Mouse (Mus musculus): ENCODE measurements at regions not wholly inside any gene's neighbourhood (a gene's known extent, or its start where the extent isn't known, plus 50 kb on each side); places are given as distances from the start of the nearest gene placed in this dataset.

DNA sequence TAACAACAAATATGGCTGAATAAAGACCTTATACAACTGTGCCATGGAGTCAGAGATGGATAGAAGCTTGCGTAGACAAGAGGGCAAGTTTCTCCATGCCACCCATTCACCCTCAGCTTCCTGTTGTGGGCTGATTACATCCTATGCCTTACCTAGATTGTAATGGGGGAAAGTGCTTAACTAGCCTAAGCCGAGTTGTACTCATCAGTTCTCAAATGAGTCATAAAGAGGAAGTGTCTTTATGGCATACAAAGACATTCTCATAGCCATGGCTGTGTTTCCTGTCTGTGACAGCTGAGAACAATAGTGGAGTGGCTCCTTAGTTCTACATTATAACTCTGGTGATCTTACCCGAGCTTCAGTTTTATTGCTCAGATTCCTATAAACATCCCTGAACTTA lies 124.3 kb downstream of the Btc start:
- H3K27ac ChIP-seq: no peak overlapping the region
- no peak overlapping the region for H3K9ac ChIP-seq (replicated peaks; ENCODE audit: low read length)
- TF ChIP-seq CTCF (IDR thresholded peaks at IDR 0.05; ENCODE audit: low read depth): no peak
- H3K36me3 ChIP-seq (ENCODE audit: insufficient read depth, low read length): no peaks in the 10 kb centered on the region
- no peaks in the 10 kb centered on the region for H3K27me3 ChIP-seq (ENCODE audit: insufficient read depth, low read length)
- H3K9me3 ChIP-seq (ENCODE audit: low read length): no peaks in the 10 kb centered on the region
- WGBS: 86% methylated on average over 3 of the region's 3 CpGs
- no peak overlapping the region for H3K4me3 ChIP-seq (ENCODE audit: low read length)
- ATAC-seq (no peak), DNase-seq (ENCODE audit: low spot score) (no peak)
- H3K4me2 ChIP-seq (ENCODE audit: low read depth, low read length): no peak overlapping the region
- no peaks in the 10 kb centered on the region for H3K4me1 ChIP-seq (ENCODE audit: insufficient read depth, low read length)

DNA sequence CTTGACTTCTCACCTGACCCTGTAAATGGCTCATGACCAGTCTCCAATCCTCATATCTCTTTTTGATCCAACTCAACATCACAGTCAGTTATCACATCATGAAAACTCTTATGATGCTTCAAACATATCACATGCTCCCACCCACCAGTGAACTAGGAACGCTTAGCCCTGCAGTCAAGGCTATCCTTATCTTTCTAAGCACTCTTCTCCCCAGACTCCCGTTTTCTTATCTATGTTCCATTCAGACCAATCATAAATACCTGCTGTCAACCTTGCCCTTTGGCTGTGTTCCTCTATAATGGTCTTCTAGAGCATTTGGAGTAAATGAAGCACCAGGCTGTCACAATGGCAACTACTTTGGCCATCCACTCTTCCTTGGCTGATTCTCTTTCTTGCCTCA lies 123.3 kb downstream of the Btc start:
- Histone ChIP-seq H3K27ac (no peak overlapping the region), H3K36me3 (ENCODE audit: insufficient read depth, low read length) (no peaks in the 10 kb centered on the region), H3K27me3 (ENCODE audit: insufficient read depth, low read length) (no peaks in the 10 kb centered on the region), H3K4me2 (ENCODE audit: low read depth, low read length) (no peak overlapping the region), H3K4me1 (ENCODE audit: insufficient read depth, low read length) (no peaks in the 10 kb centered on the region), H3K9ac (replicated peaks; ENCODE audit: low read length) (no peak overlapping the region), H3K9me3 (ENCODE audit: low read length) (no peaks in the 10 kb centered on the region), H3K4me3 (ENCODE audit: low read length) (no peak overlapping the region)
- no peak for ATAC-seq
- 87% methylated on average over 2 of the region's 2 CpGs for WGBS
- no peak for DNase-seq (ENCODE audit: low spot score)
- no peak for TF ChIP-seq CTCF (IDR thresholded peaks at IDR 0.05; ENCODE audit: low read depth)

DNA sequence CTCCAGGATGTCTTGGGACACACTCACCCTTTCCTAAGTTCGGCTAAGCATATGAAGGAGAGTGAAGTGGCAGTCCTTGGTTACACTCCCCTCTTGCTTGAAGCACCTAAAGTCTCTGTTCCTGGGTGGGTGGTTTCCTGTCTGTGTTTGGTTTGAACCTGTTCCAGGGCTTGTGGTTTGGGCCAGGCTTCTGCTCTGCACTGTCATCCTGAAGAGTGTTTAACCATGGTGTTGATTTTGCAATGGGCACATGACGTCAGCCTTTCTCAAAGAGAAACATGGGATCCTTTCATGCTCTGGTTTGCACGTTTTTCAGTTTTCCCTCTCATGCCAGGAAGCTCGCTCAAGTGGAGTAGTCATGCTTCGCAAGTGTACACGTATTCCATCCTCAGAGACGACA lies 119.8 kb downstream of the Btc start:
- H3K27me3 ChIP-seq (ENCODE audit: insufficient read depth, low read length): no peaks in the 10 kb centered on the region
- H3K4me3 ChIP-seq (ENCODE audit: low read length): no peak overlapping the region
- DNase-seq (ENCODE audit: low spot score) (no peak), ATAC-seq (no peak)
- H3K4me2 ChIP-seq (ENCODE audit: low read depth, low read length): no peak overlapping the region
- no peaks in the 10 kb centered on the region for H3K36me3 ChIP-seq (ENCODE audit: insufficient read depth, low read length)
- H3K4me1 ChIP-seq (ENCODE audit: insufficient read depth, low read length): no peaks in the 10 kb centered on the region
- H3K9me3 ChIP-seq (ENCODE audit: low read length): no peaks in the 10 kb centered on the region
- WGBS: 83% methylated on average over 7 of the region's 7 CpGs
- H3K9ac ChIP-seq (replicated peaks; ENCODE audit: low read length): no peak overlapping the region
- no peak for TF ChIP-seq CTCF (IDR thresholded peaks at IDR 0.05; ENCODE audit: low read depth)
- no peak overlapping the region for H3K27ac ChIP-seq

DNA sequence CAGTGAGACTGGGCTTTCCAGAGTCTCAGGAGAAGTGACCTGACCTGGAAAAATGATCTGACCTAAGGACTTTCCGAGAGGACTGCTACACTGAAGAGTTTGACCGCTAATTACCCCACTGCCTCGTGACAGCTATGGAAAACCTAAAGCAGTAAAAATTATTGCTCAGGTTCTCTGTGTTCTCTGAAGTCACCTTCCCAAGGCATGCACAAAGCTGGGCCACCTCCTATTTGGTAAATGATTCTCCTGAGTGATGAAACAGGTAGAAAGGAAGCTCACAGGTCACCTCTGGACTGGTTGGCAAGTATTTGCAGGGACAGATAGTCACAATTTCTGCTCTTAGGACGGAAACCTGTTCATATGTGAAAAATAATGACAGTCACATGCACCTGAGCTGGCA lies 109.7 kb downstream of the Btc start:
- H3K4me2 ChIP-seq (ENCODE audit: low read depth, low read length): no peak overlapping the region
- no peaks in the 10 kb centered on the region for H3K36me3 ChIP-seq (ENCODE audit: insufficient read depth, low read length)
- WGBS: 79% methylated on average over 4 of the region's 4 CpGs
- no peaks in the 10 kb centered on the region for H3K9me3 ChIP-seq (ENCODE audit: low read length)
- TF ChIP-seq CTCF (IDR thresholded peaks at IDR 0.05; ENCODE audit: low read depth): no peak
- no peak overlapping the region for H3K27ac ChIP-seq
- no peak overlapping the region for H3K4me3 ChIP-seq (ENCODE audit: low read length)
- H3K27me3 ChIP-seq (ENCODE audit: insufficient read depth, low read length): no peaks in the 10 kb centered on the region
- DNase-seq (ENCODE audit: low spot score) (no peak), ATAC-seq (no peak)
- no peaks in the 10 kb centered on the region for H3K4me1 ChIP-seq (ENCODE audit: insufficient read depth, low read length)
- H3K9ac ChIP-seq (replicated peaks; ENCODE audit: low read length): no peak overlapping the region

DNA sequence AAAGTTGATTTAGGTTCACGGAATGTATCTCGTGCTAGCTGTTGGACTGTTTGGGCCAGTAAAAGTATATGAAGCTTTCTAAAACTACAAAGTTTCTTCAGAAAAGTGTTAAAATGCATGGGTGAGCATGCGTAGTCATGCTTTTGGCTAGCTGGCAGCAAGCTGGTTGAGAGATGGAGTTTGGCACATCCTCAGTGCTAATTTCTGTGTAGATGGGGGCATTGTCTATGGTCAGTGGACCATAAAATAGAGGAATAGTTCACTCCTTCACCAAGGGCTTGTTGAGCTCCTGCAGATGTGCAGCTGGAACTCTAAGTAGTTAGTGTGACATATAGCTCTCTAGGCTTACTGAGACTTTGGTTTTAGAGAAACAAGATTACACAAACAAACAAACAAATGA lies 107.8 kb downstream of the Btc start:
- Histone ChIP-seq H3K4me3 (ENCODE audit: low read length) (no peak overlapping the region), H3K9ac (replicated peaks; ENCODE audit: low read length) (no peak overlapping the region), H3K27ac (no peak overlapping the region), H3K4me1 (ENCODE audit: insufficient read depth, low read length) (no peaks in the 10 kb centered on the region), H3K36me3 (ENCODE audit: insufficient read depth, low read length) (no peaks in the 10 kb centered on the region), H3K9me3 (ENCODE audit: low read length) (no peaks in the 10 kb centered on the region), H3K27me3 (ENCODE audit: insufficient read depth, low read length) (no peaks in the 10 kb centered on the region), H3K4me2 (ENCODE audit: low read depth, low read length) (no peak overlapping the region)
- ATAC-seq: no peak
- 79% methylated on average over 3 of the region's 3 CpGs for WGBS
- DNase-seq (ENCODE audit: low spot score): no peak
- no peak for TF ChIP-seq CTCF (IDR thresholded peaks at IDR 0.05; ENCODE audit: low read depth)

DNA sequence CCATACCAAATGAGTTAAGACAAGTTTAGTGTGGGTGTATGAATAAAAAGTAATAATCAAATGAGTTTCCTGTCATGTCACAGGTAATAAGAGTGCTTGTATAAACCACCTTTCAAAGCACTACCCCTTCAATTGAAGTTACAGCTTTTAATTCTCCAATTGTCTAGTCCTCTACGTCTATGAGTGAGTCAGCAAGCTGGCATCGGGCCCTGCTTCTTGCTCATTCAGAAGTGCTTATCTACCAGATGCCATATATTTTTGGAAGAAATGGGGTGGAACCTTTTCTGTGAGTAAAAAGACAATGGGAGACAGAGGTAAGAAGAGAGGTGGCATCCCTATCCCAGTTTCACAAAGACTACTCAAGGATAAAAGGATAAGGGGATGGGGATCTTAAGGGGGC lies 105.7 kb downstream of the Btc start:
- H3K4me1 ChIP-seq (ENCODE audit: insufficient read depth, low read length): no peaks in the 10 kb centered on the region
- no peak overlapping the region for H3K9ac ChIP-seq (replicated peaks; ENCODE audit: low read length)
- WGBS: 78% methylated on average over 2 of the region's 2 CpGs
- H3K27me3 ChIP-seq (ENCODE audit: insufficient read depth, low read length): no peaks in the 10 kb centered on the region
- no peak overlapping the region for H3K4me3 ChIP-seq (ENCODE audit: low read length)
- H3K9me3 ChIP-seq (ENCODE audit: low read length): no peaks in the 10 kb centered on the region
- ATAC-seq: no peak
- TF ChIP-seq CTCF (IDR thresholded peaks at IDR 0.05; ENCODE audit: low read depth): no peak
- DNase-seq (ENCODE audit: low spot score): no peak
- H3K36me3 ChIP-seq (ENCODE audit: insufficient read depth, low read length): no peaks in the 10 kb centered on the region
- no peak overlapping the region for H3K27ac ChIP-seq
- H3K4me2 ChIP-seq (ENCODE audit: low read depth, low read length): no peak overlapping the region

DNA sequence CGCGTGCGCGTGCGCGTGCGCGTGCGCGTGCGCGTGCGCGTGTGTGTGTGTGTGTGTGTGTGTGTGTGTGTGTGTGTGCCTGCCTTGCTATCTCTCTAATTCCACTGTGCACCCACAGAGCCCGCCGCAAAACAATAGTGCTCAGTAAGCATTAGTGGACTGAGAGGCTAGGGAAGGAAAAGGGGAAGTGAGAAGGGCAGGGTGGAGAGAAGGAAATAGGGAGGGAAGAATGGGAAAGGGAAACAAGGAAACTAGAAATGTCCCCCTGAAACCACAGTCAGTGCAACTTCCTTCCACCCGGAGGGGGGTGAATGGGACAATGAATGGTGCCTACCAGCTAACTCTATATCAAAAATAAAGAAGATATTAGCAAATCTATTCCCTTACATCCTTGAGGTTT lies 100.7 kb downstream of the Btc start:
- Histone ChIP-seq H3K9ac (replicated peaks; ENCODE audit: low read length) (no peak overlapping the region), H3K36me3 (ENCODE audit: insufficient read depth, low read length) (no peaks in the 10 kb centered on the region), H3K4me2 (ENCODE audit: low read depth, low read length) (no peak overlapping the region), H3K9me3 (ENCODE audit: low read length) (no peaks in the 10 kb centered on the region), H3K27me3 (ENCODE audit: insufficient read depth, low read length) (no peaks in the 10 kb centered on the region), H3K4me1 (ENCODE audit: insufficient read depth, low read length) (no peaks in the 10 kb centered on the region), H3K4me3 (ENCODE audit: low read length) (no peak overlapping the region), H3K27ac (no peak overlapping the region)
- WGBS: 96% methylated on average over 17 of the region's 17 CpGs
- ATAC-seq (no peak), DNase-seq (ENCODE audit: low spot score) (no peak)
- no peak for TF ChIP-seq CTCF (IDR thresholded peaks at IDR 0.05; ENCODE audit: low read depth)
